Mouse (Mus musculus) ES-E14 (cell line): Measurements from ENCODE around the gene Fdxr.

Source experiments
- CHD2 ChIP-seq: IDR thresholded peaks from 2 replicates; pipeline ENCODE4 v1.6.1; 2014; ENCODE audit warnings: mild to moderate bottlenecking, low read depth, low read length, inconsistent platforms
- MAFK ChIP-seq: IDR thresholded peaks from 2 replicates; pipeline ENCODE4 v1.6.1; 2014; ENCODE audit warnings: mild to moderate bottlenecking, low read depth, low read length, inconsistent platforms; ENCODE audit not compliant: insufficient read depth

DNA sequence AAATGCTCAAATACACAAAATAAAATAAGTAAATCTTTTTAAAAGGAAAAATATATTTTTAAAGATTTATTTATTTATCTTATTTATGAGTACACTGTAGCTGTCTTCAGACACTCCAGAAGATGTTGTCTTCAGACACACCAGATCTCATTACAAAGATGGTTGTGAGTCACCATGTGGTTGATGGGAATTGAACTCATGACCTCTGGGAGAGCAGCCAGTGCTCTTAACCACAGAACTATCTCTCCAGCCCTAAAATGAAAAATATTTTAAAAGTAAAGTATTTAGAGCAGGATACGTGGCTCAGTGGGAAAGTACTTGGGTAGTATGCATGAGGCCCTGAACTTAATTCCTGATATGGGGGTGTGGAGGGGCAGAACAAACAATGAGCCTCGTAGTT, 24.5 kb upstream of the Fdxr start:
- TF ChIP-seq MAFK (no peak), CHD2 (no peak)
